Mouse (Mus musculus) cortical plate, adult 2 months (tissue): ENCODE data around the gene Plbd1.

Source experiments
- CTCF ChIP-seq: fragments of 200-500 bp; IDR thresholded peaks from 2 replicates; pipeline ENCODE4 v1.5.1; 2011; ENCODE audit warnings: mild to moderate bottlenecking, control low read depth, low read length; ENCODE audit not compliant: insufficient read depth; ENCODE audit errors: extremely low read depth
- POLR2A ChIP-seq: fragments of 200-500 bp; IDR thresholded peaks from 2 replicates; pipeline ENCODE4 v1.6.1; 2011; ENCODE audit warnings: mild to moderate bottlenecking, low read length, control low read depth; ENCODE audit not compliant: insufficient read depth; ENCODE audit errors: extremely low read depth

- TF ChIP-seq CTCF (no peak), POLR2A (no peak)
These were observed 17.6 kb downstream of the Plbd1 start for GRCm38 (mm10) chr6:136644171-136644570.
